Mouse (Mus musculus) erythroblast, embryonic 14.5 days (primary cell): ENCODE measurements around the gene Prkcg.

Experiments used
- GATA1 ChIP-seq: IDR thresholded peaks from 2 replicates; pipeline ENCODE4 v1.6.1; 2012; ENCODE audit warnings: low read length, inconsistent platforms, mixed read lengths
- TAL1 ChIP-seq: IDR thresholded peaks from 3 replicates; pipeline ENCODE4 v1.6.1; 2012; ENCODE audit warnings: low read length, inconsistent platforms, mixed read lengths

GRCm38 (mm10) chr7:3261446-3261845 is 27.5 kb upstream of the Prkcg start:
- TF ChIP-seq GATA1 (no peak), TAL1 (no peak)
